Mouse (Mus musculus) small intestine, adult 10 weeks (tissue): ENCODE data around the gene Pex5l. TPM values are rescaled to one million over a fixed set of nuclear protein-coding genes. Genes with fewer than 3 reads are reported as not detected.

Source experiments
- polyA plus RNA-seq: library from polyadenylated mRNA; stranded (reverse); fragments of 350-450 nt; fragmentation: Illumina TruSeq; extraction: RNeasy Lipid Tissue Mini Kit (QIAGEN cat#74804); gene quantifications from one replicate; pipeline ENCODE4 v1.2.3, GENCODE M21; 2014; ENCODE audit warnings: low replicate concordance

Gene Pex5l
- polyA plus RNA-seq: 1.2 TPM

DNA sequence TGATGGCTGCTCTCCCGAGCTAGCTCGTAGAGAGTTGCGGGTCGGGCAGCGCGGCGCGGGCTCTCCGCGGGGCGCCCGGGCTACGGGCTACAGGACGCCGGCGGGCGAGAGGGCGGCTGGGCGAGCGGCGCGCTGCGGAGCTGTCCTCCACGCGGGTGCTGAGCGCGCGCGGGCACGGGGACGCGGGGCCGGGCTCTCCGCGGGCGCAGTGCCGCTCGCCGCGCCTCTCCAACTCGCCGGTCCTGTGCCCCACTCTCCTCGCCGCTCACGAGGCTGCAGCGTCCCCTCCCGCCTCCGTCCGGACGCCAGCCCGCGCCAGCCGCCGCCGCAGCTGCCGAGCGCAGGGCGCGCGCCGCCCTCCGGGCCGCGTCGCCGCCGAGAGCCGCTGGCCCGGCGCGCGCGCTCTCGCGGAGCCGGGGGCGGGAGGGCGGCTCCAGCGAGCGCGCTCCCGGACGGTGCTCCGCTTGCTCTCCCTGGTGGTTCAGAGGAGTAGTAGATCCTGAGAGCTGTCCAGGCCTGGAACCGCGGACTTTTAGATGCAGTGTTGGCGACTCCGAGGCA lies at the start of gene Pex5l:
Gene Pex5l, minus strand, starts transcription at position 347 of the 561 bp plus-strand sequence.

